Mouse (Mus musculus) c-Kit-negative CD71-positive TER-119-positive erythroid progenitor cells, embryonic 14.5 days (primary cell): Measurements from ENCODE around the gene Zbtb32.

Source experiments
- DNase-seq: peaks from one replicate; pipeline ENCODE4 v3.0.0-alpha.2; 2013; ENCODE audit warnings: low read depth, low spot score

Zbtb32 gene

GRCm38 (mm10) chr7:30544327-30544726 is 54.4 kb downstream of the Zbtb32 start:
- no peak for DNase-seq

GRCm38 (mm10) chr7:30540572-30540971 is 58.1 kb downstream of the Zbtb32 start:
- DNase-seq, result no peak
